Mouse (Mus musculus): Measurements from ENCODE around the gene Glp2r. TPM values are rescaled to one million over a fixed set of nuclear protein-coding genes. Genes with fewer than 3 reads are reported as not detected.

The Glp2r gene
- polyA plus RNA-seq, 1 experiment = not detected

- Histone ChIP-seq H3K27me3 (ENCODE audit: control insufficient read depth, insufficient read depth, insufficient read length) (peaks cover 14% of the 10 kb centered on the region), H3K4me3 (no peak overlapping the region), H3ac (ENCODE audit: control insufficient read depth, insufficient read length) (no peak overlapping the region), H3K4me2 (ENCODE audit: low read depth) (no peak overlapping the region), H3K36me3 (ENCODE audit: control insufficient read depth, insufficient read depth) (no peaks in the 10 kb centered on the region), H3K79me2 (ENCODE audit: control insufficient read depth, insufficient read depth) (no peaks in the 10 kb centered on the region)
- TF ChIP-seq MYOG (IDR thresholded peaks at IDR 0.05; ENCODE audit: control insufficient read depth in 1 of 3, insufficient read depth in 1 of 3, insufficient read length in 2 of 3, low read depth in 2 of 3) (no peak), POLR2A (IDR thresholded peaks at IDR 0.05; ENCODE audit: insufficient read length, low read depth) (no peak), SRF (IDR thresholded peaks at IDR 0.05; ENCODE audit: control insufficient read depth, insufficient read length, low read depth) (no peak), POLR2AphosphoS2 (IDR thresholded peaks at IDR 0.05; ENCODE audit: insufficient read length, low read depth) (no peak), TCF12 (IDR thresholded peaks at IDR 0.05; ENCODE audit: insufficient read depth, poor library complexity, severe bottlenecking) (no peak), E2F4 (IDR thresholded peaks at IDR 0.05; ENCODE audit: insufficient read depth) (no peak), MAX (IDR thresholded peaks at IDR 0.05; ENCODE audit: low read depth) (no peak), CEBPB (IDR thresholded peaks at IDR 0.05; ENCODE audit: insufficient read depth, poor library complexity, severe bottlenecking) (no peak), USF1 (IDR thresholded peaks at IDR 0.05; ENCODE audit: low read depth) (no peak), TCF3 (IDR thresholded peaks at IDR 0.05; ENCODE audit: insufficient read length, low read depth) (no peak), REST (IDR thresholded peaks at IDR 0.05; ENCODE audit: insufficient read depth, insufficient read length) (no peak), MYOD1 (IDR thresholded peaks at IDR 0.05; ENCODE audit: control insufficient read depth in 1 of 3, insufficient read length in 2 of 3, low read depth in 2 of 3) (no peak)
Observed at GRCm38 (mm10) chr11:67679930-67680329, 91.0 kb downstream of the Glp2r start.

GRCm38 (mm10) chr11:67679300-67679699 is 91.7 kb downstream of the Glp2r start:
- Histone ChIP-seq H3K36me3 (ENCODE audit: control insufficient read depth, insufficient read depth) (no peaks in the 10 kb centered on the region), H3K79me2 (ENCODE audit: control insufficient read depth, insufficient read depth) (no peaks in the 10 kb centered on the region), H3K27me3 (ENCODE audit: control insufficient read depth, insufficient read depth, insufficient read length) (peaks cover 20% of the 10 kb centered on the region), H3ac (ENCODE audit: control insufficient read depth, insufficient read length) (no peak overlapping the region), H3K4me2 (ENCODE audit: low read depth) (no peak overlapping the region), H3K4me3 (no peak overlapping the region)
- no peak for TF ChIP-seq TCF3 (IDR thresholded peaks at IDR 0.05; ENCODE audit: insufficient read length, low read depth)
- no peak for TF ChIP-seq REST (IDR thresholded peaks at IDR 0.05; ENCODE audit: insufficient read depth, insufficient read length)
- TF ChIP-seq E2F4 (IDR thresholded peaks at IDR 0.05; ENCODE audit: insufficient read depth) = no peak
- TF ChIP-seq MYOG (IDR thresholded peaks at IDR 0.05; ENCODE audit: control insufficient read depth in 1 of 3, insufficient read depth in 1 of 3, insufficient read length in 2 of 3, low read depth in 2 of 3) = no peak
- no peak for TF ChIP-seq POLR2A (IDR thresholded peaks at IDR 0.05; ENCODE audit: insufficient read length, low read depth)
- no peak for TF ChIP-seq MYOD1 (IDR thresholded peaks at IDR 0.05; ENCODE audit: control insufficient read depth in 1 of 3, insufficient read length in 2 of 3, low read depth in 2 of 3)
- no peak for TF ChIP-seq SRF (IDR thresholded peaks at IDR 0.05; ENCODE audit: control insufficient read depth, insufficient read length, low read depth)
- TF ChIP-seq CEBPB (IDR thresholded peaks at IDR 0.05; ENCODE audit: insufficient read depth, poor library complexity, severe bottlenecking) = no peak

DNA sequence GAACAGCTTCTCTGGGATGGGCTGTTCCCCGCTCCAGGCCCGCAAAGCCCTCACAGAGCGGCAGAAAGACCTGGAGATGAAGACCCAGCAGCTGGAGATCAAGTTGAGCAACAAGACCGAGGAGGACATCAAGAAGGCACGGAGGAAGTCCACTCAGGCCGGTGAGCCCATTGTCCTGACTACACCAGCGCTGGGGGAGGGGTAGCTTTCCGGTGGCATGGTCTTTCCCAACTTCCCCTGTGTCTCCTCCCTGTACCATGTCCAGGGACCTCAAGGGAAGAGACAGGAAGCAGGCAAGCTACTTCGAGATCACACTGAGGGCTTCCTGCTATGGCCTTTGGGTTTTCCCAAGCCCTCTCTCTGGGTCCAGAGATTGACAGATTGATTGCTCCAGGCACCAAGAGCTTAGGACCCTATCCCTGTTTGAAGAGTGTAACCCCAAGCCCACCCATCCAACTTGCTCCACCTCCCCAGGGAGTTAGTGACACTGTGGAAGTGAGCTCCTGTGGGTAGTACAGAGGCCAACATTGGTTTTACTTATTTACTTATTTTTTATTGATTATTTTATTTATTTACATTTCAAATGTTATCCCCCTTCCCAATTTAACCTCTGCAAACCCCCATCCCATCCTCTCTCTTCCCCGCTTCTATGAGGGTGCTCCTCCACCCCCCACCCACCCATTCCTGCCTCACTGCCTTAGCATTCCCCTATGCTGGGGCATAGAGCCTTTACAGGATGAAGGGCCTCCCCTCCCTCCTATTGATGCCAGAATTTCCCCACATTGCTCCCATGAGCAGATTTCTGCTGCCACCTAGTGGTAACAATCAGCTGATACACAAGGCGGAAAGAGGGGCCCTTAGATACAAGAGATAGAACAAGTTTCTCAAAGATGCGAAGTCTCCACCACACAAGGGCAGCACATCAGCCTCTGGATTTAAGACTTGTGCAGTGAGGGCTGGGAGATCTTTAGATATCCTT is 95.1 kb downstream of the Glp2r start:
- TF ChIP-seq E2F4 (IDR thresholded peaks at IDR 0.05; ENCODE audit: insufficient read depth) (no peak), MYOD1 (IDR thresholded peaks at IDR 0.05; ENCODE audit: control insufficient read depth in 1 of 3, insufficient read length in 2 of 3, low read depth in 2 of 3) (no peak), SRF (IDR thresholded peaks at IDR 0.05; ENCODE audit: control insufficient read depth, insufficient read length, low read depth) (no peak), TCF12 (IDR thresholded peaks at IDR 0.05; ENCODE audit: insufficient read depth, poor library complexity, severe bottlenecking) (no peak), REST (IDR thresholded peaks at IDR 0.05; ENCODE audit: insufficient read depth, insufficient read length) (no peak), TCF3 (IDR thresholded peaks at IDR 0.05; ENCODE audit: insufficient read length, low read depth) (no peak)
- H3ac ChIP-seq (ENCODE audit: control insufficient read depth, insufficient read length) = no peak overlapping the region
- no peak overlapping the region for H3K4me2 ChIP-seq (ENCODE audit: low read depth)
- H3K79me2 ChIP-seq (ENCODE audit: control insufficient read depth, insufficient read depth) = no peaks in the 10 kb centered on the region
- H3K27me3 ChIP-seq (ENCODE audit: control insufficient read depth, insufficient read depth, insufficient read length) = peaks cover 33% of the 10 kb centered on the region
- no peak overlapping the region for H3K4me3 ChIP-seq
- no peaks in the 10 kb centered on the region for H3K36me3 ChIP-seq (ENCODE audit: control insufficient read depth, insufficient read depth)

- Histone ChIP-seq H3K79me2 (ENCODE audit: control insufficient read depth, insufficient read depth) (no peaks in the 10 kb centered on the region), H3K36me3 (ENCODE audit: control insufficient read depth, insufficient read depth) (no peaks in the 10 kb centered on the region), H3K27me3 (ENCODE audit: control insufficient read depth, insufficient read depth, insufficient read length) (peaks cover 39% of the 10 kb centered on the region), H3ac (ENCODE audit: control insufficient read depth, insufficient read length) (no peak overlapping the region), H3K4me3 (no peak overlapping the region), H3K4me2 (ENCODE audit: low read depth) (no peak overlapping the region)
- TF ChIP-seq MYOG (IDR thresholded peaks at IDR 0.05; ENCODE audit: control insufficient read depth in 1 of 3, insufficient read depth in 1 of 3, insufficient read length in 2 of 3, low read depth in 2 of 3) = no peak
- TF ChIP-seq MYOD1 (IDR thresholded peaks at IDR 0.05; ENCODE audit: control insufficient read depth in 1 of 3, insufficient read length in 2 of 3, low read depth in 2 of 3) = no peak
- no peak for TF ChIP-seq TCF12 (IDR thresholded peaks at IDR 0.05; ENCODE audit: insufficient read depth, poor library complexity, severe bottlenecking)
- no peak for TF ChIP-seq POLR2A (IDR thresholded peaks at IDR 0.05; ENCODE audit: insufficient read length, low read depth)
- TF ChIP-seq POLR2AphosphoS2 (IDR thresholded peaks at IDR 0.05; ENCODE audit: insufficient read length, low read depth) = no peak
- TF ChIP-seq CEBPB (IDR thresholded peaks at IDR 0.05; ENCODE audit: insufficient read depth, poor library complexity, severe bottlenecking) = no peak
- no peak for TF ChIP-seq E2F4 (IDR thresholded peaks at IDR 0.05; ENCODE audit: insufficient read depth)
- TF ChIP-seq TCF3 (IDR thresholded peaks at IDR 0.05; ENCODE audit: insufficient read length, low read depth) = no peak
- no peak for TF ChIP-seq REST (IDR thresholded peaks at IDR 0.05; ENCODE audit: insufficient read depth, insufficient read length)
- TF ChIP-seq SRF (IDR thresholded peaks at IDR 0.05; ENCODE audit: control insufficient read depth, insufficient read length, low read depth) = no peak
- no peak for TF ChIP-seq MAX (IDR thresholded peaks at IDR 0.05; ENCODE audit: low read depth)
- TF ChIP-seq USF1 (IDR thresholded peaks at IDR 0.05; ENCODE audit: low read depth) = no peak
Observed at GRCm38 (mm10) chr11:67672140-67672539, 98.8 kb downstream of the Glp2r start.
